Mouse (Mus musculus): Measurements from ENCODE around the gene Gm12216. TPM values are rescaled to one million over a fixed set of nuclear protein-coding genes. Genes with fewer than 3 reads are reported as not detected.
A peak's percentile ranks its signal among the peaks of the same experiment; 100 is the strongest.

Gm12216 gene
- polyA plus RNA-seq, 1 experiment, result 6.9 TPM

- DNase-seq (ENCODE audit: low read depth in 1 of 2, low spot score in 2 of 2), result no peak
- TF ChIP-seq POLR2A (IDR thresholded peaks at IDR 0.05; ENCODE audit: low read depth, low read length) (no peak), CTCF (IDR thresholded peaks at IDR 0.05; ENCODE audit: extremely low read depth, insufficient read depth, insufficient read length, insufficient replicate concordance) (no peak)
- H3K27me3 ChIP-seq (ENCODE audit: control insufficient read depth, insufficient read depth, low read length), result no peaks in the 10 kb centered on the region
- H3K27ac ChIP-seq (ENCODE audit: insufficient read depth, low read length), result peak overlapping the region; percentile 56
- H3K4me3 ChIP-seq (ENCODE audit: extremely low read depth, insufficient read depth, insufficient read length), result no peak overlapping the region
- WGBS, result 58% methylated on average over 8 of the region's 8 CpGs
- no peaks in the 10 kb centered on the region for H3K36me3 ChIP-seq (ENCODE audit: control insufficient read depth, insufficient read depth, low read length)
- peaks cover 19% of the 10 kb centered on the region; the same call in 1 of the 2 replicates for H3K4me1 ChIP-seq (ENCODE audit: control insufficient read depth, insufficient read depth, insufficient read length)
Measured at GRCm38 (mm10) chr11:53839663-53840642, 19.1 kb downstream of the Gm12216 start.

- DNase-seq (ENCODE audit: low read depth in 1 of 2, low spot score in 2 of 2), result peak in 1 of 2 experiments; percentile 49
- H3K27me3 ChIP-seq (ENCODE audit: control insufficient read depth, insufficient read depth, low read length), result no peaks in the 10 kb centered on the region
- peaks cover 19% of the 10 kb centered on the region; the same call in 1 of the 2 replicates for H3K4me1 ChIP-seq (ENCODE audit: control insufficient read depth, insufficient read depth, insufficient read length)
- H3K27ac ChIP-seq (ENCODE audit: insufficient read depth, low read length), result peak overlapping the region; percentile 56
- TF ChIP-seq CTCF (IDR thresholded peaks at IDR 0.05; ENCODE audit: extremely low read depth, insufficient read depth, insufficient read length, insufficient replicate concordance), result peak; percentile 45; the same call in 1 of the 2 replicates
- no peak for TF ChIP-seq POLR2A (IDR thresholded peaks at IDR 0.05; ENCODE audit: low read depth, low read length)
- no peaks in the 10 kb centered on the region for H3K36me3 ChIP-seq (ENCODE audit: control insufficient read depth, insufficient read depth, low read length)
- H3K4me3 ChIP-seq (ENCODE audit: extremely low read depth, insufficient read depth, insufficient read length), result no peak overlapping the region
- 23% methylated on average over 6 of the region's 6 CpGs for WGBS
Measured at GRCm38 (mm10) chr11:53839147-53839546, 19.9 kb downstream of the Gm12216 start.

GRCm38 (mm10) chr11:53837731-53838130, 21.3 kb downstream of the Gm12216 start:
- no peak for DNase-seq (ENCODE audit: low read depth in 1 of 2, low spot score in 2 of 2)
- H3K4me3 ChIP-seq (ENCODE audit: extremely low read depth, insufficient read depth, insufficient read length), result no peak overlapping the region
- H3K27ac ChIP-seq (ENCODE audit: insufficient read depth, low read length), result no peak overlapping the region
- H3K36me3 ChIP-seq (ENCODE audit: control insufficient read depth, insufficient read depth, low read length), result no peaks in the 10 kb centered on the region
- H3K4me1 ChIP-seq (ENCODE audit: control insufficient read depth, insufficient read depth, insufficient read length), result peaks cover 19% of the 10 kb centered on the region; the same call in 1 of the 2 replicates
- WGBS, result 94% methylated on average over 5 of the region's 5 CpGs
- TF ChIP-seq CTCF (IDR thresholded peaks at IDR 0.05; ENCODE audit: extremely low read depth, insufficient read depth, insufficient read length, insufficient replicate concordance), result no peak
- no peak for TF ChIP-seq POLR2A (IDR thresholded peaks at IDR 0.05; ENCODE audit: low read depth, low read length)
- H3K27me3 ChIP-seq (ENCODE audit: control insufficient read depth, insufficient read depth, low read length), result no peaks in the 10 kb centered on the region

GRCm38 (mm10) chr11:53835379-53836010, 23.6 kb downstream of the Gm12216 start:
- no peaks in the 10 kb centered on the region for H3K36me3 ChIP-seq (ENCODE audit: control insufficient read depth, insufficient read depth, low read length)
- peaks cover 17% of the 10 kb centered on the region; the same call in 1 of the 2 replicates for H3K4me1 ChIP-seq (ENCODE audit: control insufficient read depth, insufficient read depth, insufficient read length)
- 70% methylated on average over 4 of the region's 4 CpGs for WGBS
- H3K27me3 ChIP-seq (ENCODE audit: control insufficient read depth, insufficient read depth, low read length), result no peaks in the 10 kb centered on the region
- no peak overlapping the region for H3K27ac ChIP-seq (ENCODE audit: insufficient read depth, low read length)
- DNase-seq (ENCODE audit: low read depth in 1 of 2, low spot score in 2 of 2), result no peak
- no peak overlapping the region for H3K4me3 ChIP-seq (ENCODE audit: extremely low read depth, insufficient read depth, insufficient read length)
- TF ChIP-seq POLR2A (IDR thresholded peaks at IDR 0.05; ENCODE audit: low read depth, low read length), result no peak
- TF ChIP-seq CTCF (IDR thresholded peaks at IDR 0.05; ENCODE audit: extremely low read depth, insufficient read depth, insufficient read length, insufficient replicate concordance), result no peak

GRCm38 (mm10) chr11:53825409-53825808, 33.6 kb downstream of the Gm12216 start:
- no peak for TF ChIP-seq POLR2A (IDR thresholded peaks at IDR 0.05; ENCODE audit: low read depth, low read length)
- TF ChIP-seq CTCF (IDR thresholded peaks at IDR 0.05; ENCODE audit: extremely low read depth, insufficient read depth, insufficient read length, insufficient replicate concordance), result no peak
- Histone ChIP-seq H3K4me1 (ENCODE audit: control insufficient read depth, insufficient read depth, insufficient read length) (peaks cover 3% of the 10 kb centered on the region; the same call in 1 of the 2 replicates), H3K27ac (ENCODE audit: insufficient read depth, low read length) (no peak overlapping the region), H3K27me3 (ENCODE audit: control insufficient read depth, insufficient read depth, low read length) (no peaks in the 10 kb centered on the region), H3K36me3 (ENCODE audit: control insufficient read depth, insufficient read depth, low read length) (no peaks in the 10 kb centered on the region), H3K4me3 (ENCODE audit: extremely low read depth, insufficient read depth, insufficient read length) (no peak overlapping the region)
- 67% methylated on average over 4 of the region's 4 CpGs for WGBS
- DNase-seq (ENCODE audit: low read depth in 1 of 2, low spot score in 2 of 2), result no peak

GRCm38 (mm10) chr11:53821945-53822338, 37.1 kb downstream of the Gm12216 start:
- TF ChIP-seq CTCF (IDR thresholded peaks at IDR 0.05; ENCODE audit: extremely low read depth, insufficient read depth, insufficient read length, insufficient replicate concordance) (no peak), POLR2A (IDR thresholded peaks at IDR 0.05; ENCODE audit: low read depth, low read length) (no peak)
- 93% methylated on average over 3 of the region's 3 CpGs for WGBS
- no peak for DNase-seq (ENCODE audit: low read depth in 1 of 2, low spot score in 2 of 2)
- no peak overlapping the region for H3K27ac ChIP-seq (ENCODE audit: insufficient read depth, low read length)
- H3K27me3 ChIP-seq (ENCODE audit: control insufficient read depth, insufficient read depth, low read length), result no peaks in the 10 kb centered on the region
- no peak overlapping the region for H3K4me3 ChIP-seq (ENCODE audit: extremely low read depth, insufficient read depth, insufficient read length)
- peaks cover 3% of the 10 kb centered on the region; the same call in 1 of the 2 replicates for H3K4me1 ChIP-seq (ENCODE audit: control insufficient read depth, insufficient read depth, insufficient read length)
- H3K36me3 ChIP-seq (ENCODE audit: control insufficient read depth, insufficient read depth, low read length), result no peaks in the 10 kb centered on the region

Data from spleen, adult 2 months (tissue).